Comparison of ENCODE assay signal across 8 mouse cellular contexts in genomic region chr9:102834414-102834741, GRCm38 (mm10). TPM values are rescaled to one million over a fixed set of nuclear protein-coding genes. Genes with fewer than 3 reads are reported as not detected.
A peak's percentile ranks its signal among the peaks of the same experiment; 100 is the strongest.
DNase-seq lines count a peak whose midpoint lies in the region; ATAC-seq and TF ChIP-seq lines count a peak whose summit lies in the region.

No protein-coding gene starts in this region.

- WGBS in thymus, adult 2 months = 30% methylated on average over 10 of the region's 10 CpGs
- 19% methylated on average over 10 of the region's 10 CpGs for WGBS in liver, embryonic 12.5 days (ENCODE audit: insufficient replicate concordance)
- 7% methylated on average over 10 of the region's 10 CpGs for WGBS in stomach, postnatal 0 days

- no peak for DNase-seq in gastrocnemius, adult 2 months
- DNase-seq in gastrocnemius, postnatal 36 days = no peak
- no peak for DNase-seq in thymus, adult 2 months
- no peak for DNase-seq in thymus, postnatal 0 days (ENCODE audit: low spot score)
- no peak for DNase-seq in stomach, postnatal 0 days (ENCODE audit: low spot score)
- no peak for DNase-seq in Muller cell, postnatal 12 days (ENCODE audit: inconsistent ontology term)
- DNase-seq in spleen, postnatal 10 days (ENCODE audit: low spot score in 2 of 2) = no peak

- H3K9me3 ChIP-seq in liver, embryonic 12.5 days (replicated peaks) = no peaks in the 10 kb centered on the region
- H3K9me3 ChIP-seq in stomach, postnatal 0 days (ENCODE audit: control insufficient read depth, low read length) = no peaks in the 10 kb centered on the region

- TF ChIP-seq POLR2A in thymus, adult 2 months (IDR thresholded peaks at IDR 0.05; ENCODE audit: control insufficient read depth, extremely low read depth, insufficient read depth, low read length, poor library complexity) = no peak

- peak; percentile 13; the same call in 1 of the 2 replicates for ATAC-seq in liver, embryonic 12.5 days
- ATAC-seq in stomach, postnatal 0 days (ENCODE audit: low FRiP score, low TSS enrichment) = peak; percentile 18; the same call in 1 of the 2 replicates

- peak overlapping the region; percentile 95 for H3K4me3 ChIP-seq in gastrocnemius, adult 2 months
- H3K4me3 ChIP-seq in thymus, adult 2 months (ENCODE audit: control insufficient read depth, insufficient read depth, low read length) = peak overlapping the region; percentile 18
- H3K4me3 ChIP-seq in liver, embryonic 12.5 days = peak overlapping the region; percentile 88
- peak overlapping the region; percentile 88 for H3K4me3 ChIP-seq in stomach, postnatal 0 days (ENCODE audit: low read depth, low read length)

- TF ChIP-seq EP300 in stomach, postnatal 0 days (optimal IDR thresholded peaks at IDR 0.05) = no peak

- no peak for TF ChIP-seq CTCF in gastrocnemius, adult 2 months (IDR thresholded peaks at IDR 0.05)
- no peak for TF ChIP-seq CTCF in thymus, adult 2 months (IDR thresholded peaks at IDR 0.05; ENCODE audit: borderline replicate concordance, control insufficient read depth, extremely low read depth, insufficient read depth, low read length, poor library complexity)
- no peak for TF ChIP-seq CTCF in stomach, postnatal 0 days (IDR thresholded peaks at IDR 0.05; ENCODE audit: low read depth)

- H3K4me2 ChIP-seq in liver, embryonic 12.5 days = peak overlapping the region; percentile 77
- peak overlapping the region; percentile 85 for H3K4me2 ChIP-seq in stomach, postnatal 0 days (replicated peaks; ENCODE audit: low read depth)

- H3K27ac ChIP-seq in gastrocnemius, adult 2 months = peak overlapping the region; percentile 92
- H3K27ac ChIP-seq in thymus, adult 2 months (ENCODE audit: control insufficient read depth, insufficient read depth, low read length) = no peak overlapping the region
- H3K27ac ChIP-seq in liver, embryonic 12.5 days = peak overlapping the region; percentile 45
- peak overlapping the region; percentile 92 for H3K27ac ChIP-seq in stomach, postnatal 0 days (replicated peaks)

- intact Hi-C loops in gastrocnemius, adult 2 months (cut with DNase I) = loop anchor here (2.0 kb wide), 1 partner anchor 208 kb away; the partner anchor contains the start of genes Anapc13 and Cep63
- intact Hi-C loops in gastrocnemius, postnatal 36 days (cut with DNase I) = loop anchor here (2.0 kb wide), 1 partner anchor 28 kb away; no protein-coding TSS in a partner anchor

- no peaks in the 10 kb centered on the region; the same call in 1 of the 2 replicates for H3K27me3 ChIP-seq in thymus, adult 2 months (ENCODE audit: control insufficient read depth, insufficient read depth, low read length)
- peaks cover 5% of the 10 kb centered on the region; the same call in 1 of the 2 replicates for H3K27me3 ChIP-seq in liver, embryonic 12.5 days (replicated peaks)
- H3K27me3 ChIP-seq in stomach, postnatal 0 days (ENCODE audit: control insufficient read depth, insufficient read depth, low read length) = no peaks in the 10 kb centered on the region

- H3K9ac ChIP-seq in liver, embryonic 12.5 days = peak overlapping the region; percentile 77
- peak overlapping the region; percentile 96 for H3K9ac ChIP-seq in stomach, postnatal 0 days (ENCODE audit: low read length)

- H3K4me1 ChIP-seq in thymus, adult 2 months (replicated peaks; ENCODE audit: control insufficient read depth, insufficient read depth, low read length) = no peaks in the 10 kb centered on the region
- H3K4me1 ChIP-seq in liver, embryonic 12.5 days = peaks cover 42% of the 10 kb centered on the region
- H3K4me1 ChIP-seq in stomach, postnatal 0 days (replicated peaks; ENCODE audit: control insufficient read depth, insufficient read depth) = peaks cover 6% of the 10 kb centered on the region

- no peaks in the 10 kb centered on the region for H3K36me3 ChIP-seq in thymus, adult 2 months (ENCODE audit: control insufficient read depth, insufficient read depth, low read length)
- H3K36me3 ChIP-seq in liver, embryonic 12.5 days = no peaks in the 10 kb centered on the region
- no peaks in the 10 kb centered on the region for H3K36me3 ChIP-seq in stomach, postnatal 0 days (ENCODE audit: control insufficient read depth, insufficient read depth, low read length)

RNA-seq across cellular contexts. Expression of gene Ryk, which starts 0.3 kb away (rescaled TPM):
- 10 to 100 TPM; 47.6 to 51.4 TPM for total RNA-seq in gastrocnemius, adult 2 months (2021)
- 10 to 100 TPM; 40.7 to 46.7 TPM for total RNA-seq in gastrocnemius, postnatal 36 days (2021)
- polyA plus RNA-seq in thymus, adult 2 months (2012; rRNA removed) = 6.8 and 10.7 TPM in 2 replicates
- polyA plus RNA-seq in thymus, postnatal 0 days (2015; fragmentation: Nextera tagmentation; extraction: Ambion mirVana) = 4.6 and 7.1 TPM in 2 replicates
- polyA plus RNA-seq in liver, embryonic 12.5 days (2016; fragmentation: Nextera tagmentation; extraction: Ambion mirVana) = 8.3 and 8.4 TPM in 2 replicates
- polyA plus RNA-seq in stomach, postnatal 0 days (2015; fragmentation: Nextera tagmentation; extraction: Ambion mirVana) = 16.8 and 24.2 TPM in 2 replicates

Comparison
In these comparisons a context has a peak if more than half of its experiments do, and no peak if none do; other contexts are left out.
1. H3K4me3 ChIP-seq: peak in every context shown above with its lines; median percentile 95 in gastrocnemius, adult 2 months; 88 in liver, embryonic 12.5 days; 88 in stomach, postnatal 0 days; 18 in thymus, adult 2 months.